In the genomic region with DNA sequence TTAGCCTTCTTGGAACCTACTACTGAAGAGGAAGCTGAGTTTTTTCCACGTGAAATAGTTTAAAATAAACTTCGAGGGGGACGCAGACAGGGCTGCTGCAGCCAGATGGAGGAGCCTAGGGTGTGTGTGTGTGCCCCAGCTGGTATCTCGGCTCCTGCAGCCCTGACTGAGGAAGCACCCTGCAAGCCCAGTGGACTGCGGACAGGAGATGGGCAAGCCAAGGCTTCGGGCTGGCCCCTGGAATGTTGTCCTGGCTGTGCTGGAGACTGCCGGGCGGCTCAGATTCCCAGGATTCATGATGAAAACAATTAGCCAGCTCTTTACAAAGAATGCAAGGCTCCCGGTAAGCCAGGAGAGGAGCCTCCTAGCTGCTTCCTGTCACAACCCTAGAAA, we compare ENCODE assay signal across 9 mouse cellular contexts. TPM values are rescaled to one million over a fixed set of nuclear protein-coding genes. Genes with fewer than 3 reads are reported as not detected.
DNase-seq lines count a peak whose midpoint lies in the region; ATAC-seq and TF ChIP-seq lines count a peak whose summit lies in the region.
"Had no signal": no experiment of that assay in that cellular context is flagged by ENCODE, and none has a peak within 500 bp of the region (broad histone marks: within the 10 kb centered on the region; RNA-seq: fewer than 3 reads in every experiment).

No protein-coding gene starts in this region.

- peak overlapping the region; percentile 80 for H3K27ac ChIP-seq in bone marrow macrophage, adult 2 months (ENCODE audit: insufficient read depth, low read depth, low read length)
- peak overlapping the region; percentile 62 for H3K27ac ChIP-seq in heart, postnatal 0 days (ENCODE audit: low read depth)
- peak overlapping the region; percentile 49; the same call in 1 of the 2 replicates for H3K27ac ChIP-seq in limb, embryonic 14.5 days (replicated peaks; ENCODE audit: low read depth, low read length)

- DNase-seq in embryo, embryonic 10 days (ENCODE audit: low spot score), result peak; percentile 74
- DNase-seq in embryo, embryonic 9.5 days (ENCODE audit: extremely low spot score), result no peak
- DNase-seq in heart, postnatal 0 days (ENCODE audit: low spot score), result no peak
- no peak for DNase-seq in limb, embryonic 14.5 days (ENCODE audit: low spot score)
- DNase-seq in spleen, adult 18-20 months, result no peak
- no peak for DNase-seq in adipocyte (ENCODE audit: low spot score)
- no peak for DNase-seq in testis, postnatal 10 days (ENCODE audit: low spot score)

- no peak for TF ChIP-seq CTCF in bone marrow macrophage, adult 2 months (IDR thresholded peaks at IDR 0.05; ENCODE audit: low read depth, low read length)
- no peak for TF ChIP-seq CTCF in heart, postnatal 0 days (IDR thresholded peaks at IDR 0.05; ENCODE audit: low read depth)

- no peaks in the 10 kb centered on the region for H3K36me3 ChIP-seq in heart, postnatal 0 days (replicated peaks; ENCODE audit: control insufficient read depth, insufficient read depth, low read length)
- H3K36me3 ChIP-seq in limb, embryonic 14.5 days (ENCODE audit: control insufficient read depth, insufficient read depth, low read length), result no peaks in the 10 kb centered on the region

- 14% methylated on average over 9 of the region's 9 CpGs for WGBS in heart, postnatal 0 days
- 8% methylated on average over 9 of the region's 9 CpGs for WGBS in limb, embryonic 14.5 days

- no peak overlapping the region for H3K4me2 ChIP-seq in heart, postnatal 0 days (ENCODE audit: low read depth, low read length)
- peak overlapping the region; percentile 28 for H3K4me2 ChIP-seq in limb, embryonic 14.5 days (replicated peaks; ENCODE audit: low read depth, low read length, severe bottlenecking)

- no peaks in the 10 kb centered on the region for H3K27me3 ChIP-seq in heart, postnatal 0 days (ENCODE audit: control insufficient read depth, insufficient read depth, low read length)
- no peaks in the 10 kb centered on the region for H3K27me3 ChIP-seq in limb, embryonic 14.5 days (ENCODE audit: control insufficient read depth, insufficient read depth, low read length)

- TF ChIP-seq POLR2A in bone marrow macrophage, adult 2 months (IDR thresholded peaks at IDR 0.05; ENCODE audit: borderline replicate concordance, low read depth, low read length), result no peak
- TF ChIP-seq POLR2A in limb, embryonic 14.5 days (IDR thresholded peaks at IDR 0.05; ENCODE audit: borderline replicate concordance, extremely low read depth, insufficient read depth, insufficient read length), result no peak

- no peak for TF ChIP-seq EP300 in heart, postnatal 0 days (IDR thresholded peaks at IDR 0.05; ENCODE audit: low read depth)

- H3K9me3 ChIP-seq in heart, postnatal 0 days (replicated peaks; ENCODE audit: control insufficient read depth, low read length), result no peaks in the 10 kb centered on the region
- H3K9me3 ChIP-seq in limb, embryonic 14.5 days (ENCODE audit: control insufficient read depth, low read length), result no peaks in the 10 kb centered on the region

- no peak overlapping the region for H3K9ac ChIP-seq in heart, postnatal 0 days (replicated peaks; ENCODE audit: low read depth, low read length)
- H3K9ac ChIP-seq in limb, embryonic 14.5 days (ENCODE audit: low read depth, low read length, severe bottlenecking), result peak overlapping the region; percentile 29; the same call in 1 of the 2 replicates

- peaks cover 55% of the 10 kb centered on the region for H3K4me1 ChIP-seq in bone marrow macrophage, adult 2 months (ENCODE audit: control insufficient read depth, insufficient read depth, low read length)
- peaks cover 26% of the 10 kb centered on the region for H3K4me1 ChIP-seq in heart, postnatal 0 days (ENCODE audit: control insufficient read depth, insufficient read depth)
- peaks cover 32% of the 10 kb centered on the region for H3K4me1 ChIP-seq in limb, embryonic 14.5 days (ENCODE audit: control insufficient read depth, insufficient read depth, low read length)

- ATAC-seq in heart, postnatal 0 days (ENCODE audit: insufficient read depth, low read depth), result no peak
- ATAC-seq in limb, embryonic 14.5 days (ENCODE audit: low FRiP score, low read depth), result no peak

- peak overlapping the region; percentile 8; the same call in 1 of the 2 replicates for H3K4me3 ChIP-seq in bone marrow macrophage, adult 2 months (ENCODE audit: insufficient read depth, low read length)
- no peak overlapping the region for H3K4me3 ChIP-seq in heart, postnatal 0 days (ENCODE audit: low read depth, low read length)
- no peak overlapping the region for H3K4me3 ChIP-seq in limb, embryonic 14.5 days (replicated peaks; ENCODE audit: low read length)

RNA-seq across cellular contexts. Expression of a gene that starts 47.6 kb away (rescaled TPM):
- polyA plus RNA-seq in bone marrow macrophage, adult 2 months (2012; ENCODE audit: insufficient read depth, insufficient read length, missing spikeins), result 14.3 and 14.8 TPM in 2 replicates
- 32.2 and 40.1 TPM in 2 replicates for total RNA-seq in heart, postnatal 0 days (2014; rRNA removed; ENCODE audit: low replicate concordance)
- polyA plus RNA-seq in heart, postnatal 0 days (2015; fragmentation: Nextera tagmentation; extraction: Ambion mirVana), result 21.3 and 22.9 TPM in 2 replicates
- polyA plus RNA-seq in limb, embryonic 14.5 days (2012; rRNA removed), result 20.9 and 21.0 TPM in 2 replicates
- polyA plus RNA-seq in limb, embryonic 14.5 days (2014; fragmentation: Nextera tagmentation; extraction: Ambion mirVana), result 22.5 and 24.9 TPM in 2 replicates

RNA-seq across cellular contexts. Expression of a gene that starts 58.6 kb away (rescaled TPM):
- polyA plus RNA-seq in bone marrow macrophage, adult 2 months (2012; ENCODE audit: insufficient read depth, insufficient read length, missing spikeins), result not detected in 2 replicates
- total RNA-seq in heart, postnatal 0 days (2014; rRNA removed; ENCODE audit: low replicate concordance), result not detected in 2 replicates
- not detected in 2 replicates for polyA plus RNA-seq in heart, postnatal 0 days (2015; fragmentation: Nextera tagmentation; extraction: Ambion mirVana)
- polyA plus RNA-seq in limb, embryonic 14.5 days (2012; rRNA removed), result 0.10 and 0.17 TPM in 2 replicates
- polyA plus RNA-seq in limb, embryonic 14.5 days (2014; fragmentation: Nextera tagmentation; extraction: Ambion mirVana), result 0.08 and 0.21 TPM in 2 replicates
- total RNA-seq: left cerebral cortex, postnatal 10 days had no signal
